Mouse (Mus musculus): Measurements from ENCODE around the gene Ankrd27.

Ankrd27 gene

GRCm38 (mm10) chr7:35586055-35586905, at the start of gene Ankrd27:
Ankrd27 (plus strand) TSS chr7:35586244.
- in situ Hi-C loops (cut with MboI, MseI), result no loop called here

GRCm38 (mm10) chr7:35537562-35537961, 48.5 kb upstream of the Ankrd27 start, which contains the start of gene Tdrd12:
Tdrd12 (minus strand) TSS chr7:35537745.
- in situ Hi-C loops (cut with MboI, MseI), result no loop called here

- in situ Hi-C loops (cut with MboI, MseI), result no loop called here
Observed at GRCm38 (mm10) chr7:35545881-35546280, 40.2 kb upstream of the Ankrd27 start.

GRCm38 (mm10) chr7:35553751-35554604, 32.1 kb upstream of the Ankrd27 start:
- in situ Hi-C loops (cut with MboI, MseI), result loop anchor here (25.0 kb wide), 1 partner anchor 1167 kb away; the partner anchor contains the start of gene Lsm14a

- in situ Hi-C loops (cut with MboI, MseI), result loop anchor here (25.0 kb wide), 1 partner anchor 1167 kb away; the partner anchor contains the start of gene Lsm14a
Observed at GRCm38 (mm10) chr7:35554605-35555175, 31.4 kb upstream of the Ankrd27 start.

GRCm38 (mm10) chr7:35555224-35556204, 30.5 kb upstream of the Ankrd27 start:
- in situ Hi-C loops (cut with MboI, MseI), result loop anchor here (25.0 kb wide), 1 partner anchor 1168 kb away; the partner anchor contains the start of gene Lsm14a

- in situ Hi-C loops (cut with MboI, MseI), result loop anchor here (25.0 kb wide), 1 partner anchor 1169 kb away; the partner anchor contains the start of gene Lsm14a
Observed at GRCm38 (mm10) chr7:35556205-35556603, 29.8 kb upstream of the Ankrd27 start, which contains the start of gene Nudt19. Nudt19 (minus strand) TSS chr7:35556304.

GRCm38 (mm10) chr7:35556905-35557304, 29.1 kb upstream of the Ankrd27 start:
- in situ Hi-C loops (cut with MboI, MseI), result loop anchor here (25.0 kb wide), 1 partner anchor 1170 kb away; the partner anchor contains the start of gene Lsm14a

- in situ Hi-C loops (cut with MboI, MseI), result loop anchor here (25.0 kb wide), 1 partner anchor 1170 kb away; the partner anchor contains the start of gene Lsm14a
Observed at GRCm38 (mm10) chr7:35557577-35557976, 28.5 kb upstream of the Ankrd27 start.

- in situ Hi-C loops (cut with MboI, MseI), result loop anchor here (25.0 kb wide), 1 partner anchor 1171 kb away; the partner anchor contains the start of gene Lsm14a
Observed at GRCm38 (mm10) chr7:35558681-35559080, 27.4 kb upstream of the Ankrd27 start.

- in situ Hi-C loops (cut with MboI, MseI), result loop anchor here (25.0 kb wide), 1 partner anchor 1173 kb away; the partner anchor contains the start of gene Lsm14a
Observed at GRCm38 (mm10) chr7:35559838-35560237, 26.2 kb upstream of the Ankrd27 start.

GRCm38 (mm10) chr7:35563071-35563470, 23.0 kb upstream of the Ankrd27 start:
- in situ Hi-C loops (cut with MboI, MseI), result loop anchor here (25.0 kb wide), 1 partner anchor 1176 kb away; the partner anchor contains the start of gene Lsm14a

- in situ Hi-C loops (cut with MboI, MseI), result loop anchor here (25.0 kb wide), 1 partner anchor 1177 kb away; the partner anchor contains the start of gene Lsm14a
Observed at GRCm38 (mm10) chr7:35564067-35564865, 21.8 kb upstream of the Ankrd27 start.

GRCm38 (mm10) chr7:35564872-35565271, 21.2 kb upstream of the Ankrd27 start:
- in situ Hi-C loops (cut with MboI, MseI), result loop anchor here (25.0 kb wide), 1 partner anchor 1178 kb away; the partner anchor contains the start of gene Lsm14a

GRCm38 (mm10) chr7:35565965-35566364, 20.1 kb upstream of the Ankrd27 start:
- in situ Hi-C loops (cut with MboI, MseI), result loop anchor here (25.0 kb wide), 1 partner anchor 1179 kb away; the partner anchor contains the start of gene Lsm14a

- in situ Hi-C loops (cut with MboI, MseI), result loop anchor here (25.0 kb wide), 1 partner anchor 1182 kb away; the partner anchor contains the start of gene Lsm14a
Observed at GRCm38 (mm10) chr7:35569724-35570123, 16.3 kb upstream of the Ankrd27 start.

- in situ Hi-C loops (cut with MboI, MseI), result loop anchor here (25.0 kb wide), 1 partner anchor 1184 kb away; the partner anchor contains the start of gene Lsm14a
Observed at GRCm38 (mm10) chr7:35570883-35571282, 15.2 kb upstream of the Ankrd27 start.

- in situ Hi-C loops (cut with MboI, MseI), result no loop called here
Observed at GRCm38 (mm10) chr7:35579849-35580248, 6.2 kb upstream of the Ankrd27 start.

Data from regulatory T cell (primary cell).